Comparison of ENCODE assay signal across 8 mouse cellular contexts in the genomic region with DNA sequence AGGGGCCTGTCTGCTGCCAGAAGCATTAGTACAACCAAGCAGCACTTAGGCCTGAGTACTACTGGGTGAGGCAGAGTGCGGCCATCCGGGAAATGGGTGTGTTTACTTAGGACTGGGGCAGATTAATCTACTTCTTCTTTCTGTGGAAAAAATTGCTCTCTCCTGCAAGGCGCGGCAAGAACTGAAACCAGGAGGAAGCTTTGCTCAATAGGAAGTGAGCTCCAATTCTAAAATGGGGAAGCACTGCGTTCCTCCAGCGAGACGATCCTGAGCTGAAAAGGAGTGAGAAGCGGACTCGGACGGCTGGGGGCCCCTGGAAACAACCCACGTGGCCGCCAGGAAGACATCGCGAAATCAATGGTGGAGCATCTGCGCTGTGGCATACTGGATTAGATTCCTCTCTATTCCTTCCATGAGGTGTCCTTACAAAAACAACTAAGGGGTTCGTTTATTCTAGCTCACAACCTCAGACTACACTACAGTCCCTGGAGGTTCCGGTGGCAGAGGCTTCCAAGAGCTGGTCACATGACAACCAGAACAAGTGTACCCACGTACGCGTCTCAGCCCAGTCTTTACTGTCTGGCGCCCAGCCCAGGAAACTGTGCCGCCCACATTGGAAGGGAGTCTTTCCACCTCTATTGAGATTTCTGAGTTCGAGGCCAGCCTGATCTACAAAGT. TPM values are rescaled to one million over a fixed set of nuclear protein-coding genes. Genes with fewer than 3 reads are reported as not detected.
DNase-seq lines count a peak whose midpoint lies in the region; ATAC-seq and TF ChIP-seq lines count a peak whose summit lies in the region.

No protein-coding gene starts in this region.

- no peak for TF ChIP-seq CTCF in forebrain, postnatal 0 days (IDR thresholded peaks at IDR 0.05; ENCODE audit: low read depth)

- H3K27me3 ChIP-seq in forebrain, postnatal 0 days (ENCODE audit: insufficient read depth, low read length): no peaks in the 10 kb centered on the region; the same call in 1 of the 2 replicates
- H3K27me3 ChIP-seq in forebrain, embryonic 15.5 days: no peaks in the 10 kb centered on the region
- no peaks in the 10 kb centered on the region for H3K27me3 ChIP-seq in heart, embryonic 16.5 days (ENCODE audit: control insufficient read depth, insufficient read depth, low read length)

- no peak overlapping the region for H3K9ac ChIP-seq in forebrain, postnatal 0 days
- H3K9ac ChIP-seq in forebrain, embryonic 15.5 days (replicated peaks): no peak overlapping the region
- no peak overlapping the region for H3K9ac ChIP-seq in heart, embryonic 16.5 days (ENCODE audit: low read length)

- H3K36me3 ChIP-seq in forebrain, postnatal 0 days (ENCODE audit: insufficient read depth): no peaks in the 10 kb centered on the region
- H3K36me3 ChIP-seq in forebrain, embryonic 15.5 days: peaks cover 6% of the 10 kb centered on the region; the same call in 1 of the 2 replicates
- no peaks in the 10 kb centered on the region for H3K36me3 ChIP-seq in heart, embryonic 16.5 days (ENCODE audit: control insufficient read depth, insufficient read depth)

- H3K27ac ChIP-seq in forebrain, postnatal 0 days (ENCODE audit: low read depth, low read length): no peak overlapping the region
- no peak overlapping the region for H3K27ac ChIP-seq in forebrain, embryonic 15.5 days (replicated peaks)
- peak overlapping the region; percentile 70 for H3K27ac ChIP-seq in heart, embryonic 16.5 days (ENCODE audit: low read length)

- H3K4me3 ChIP-seq in forebrain, postnatal 0 days (ENCODE audit: low read depth, low read length): no peak overlapping the region
- H3K4me3 ChIP-seq in forebrain, embryonic 15.5 days: no peak overlapping the region
- H3K4me3 ChIP-seq in heart, embryonic 16.5 days (ENCODE audit: low read length): no peak overlapping the region

- no peaks in the 10 kb centered on the region for H3K4me1 ChIP-seq in forebrain, postnatal 0 days (ENCODE audit: insufficient read depth)
- H3K4me1 ChIP-seq in forebrain, embryonic 15.5 days: no peaks in the 10 kb centered on the region
- peaks cover 9% of the 10 kb centered on the region for H3K4me1 ChIP-seq in heart, embryonic 16.5 days (ENCODE audit: control insufficient read depth, insufficient read depth, low read length)

- peak; percentile 32 for DNase-seq in forebrain, postnatal 0 days
- DNase-seq in brain, adult 2 months (ENCODE audit: low read depth, low spot score): peak; percentile 68
- peak; percentile 44 for DNase-seq in layer of hippocampus, adult 9-10 months (ENCODE audit: low spot score)
- peak; percentile 80 for DNase-seq in lung, postnatal 14 days
- DNase-seq in spleen, postnatal 4 days (ENCODE audit: low spot score in 2 of 2): peak; percentile 58 to 77
- DNase-seq in embryo, embryonic 11 days: no peak

- H3K9me3 ChIP-seq in forebrain, postnatal 0 days (ENCODE audit: low read length): no peaks in the 10 kb centered on the region
- no peaks in the 10 kb centered on the region for H3K9me3 ChIP-seq in forebrain, embryonic 15.5 days
- H3K9me3 ChIP-seq in heart, embryonic 16.5 days (replicated peaks; ENCODE audit: control insufficient read depth, low read length): no peaks in the 10 kb centered on the region

- WGBS in forebrain, postnatal 0 days: 64% methylated on average over 23 of the region's 23 CpGs
- WGBS in forebrain, embryonic 15.5 days: 59% methylated on average over 23 of the region's 23 CpGs
- 45% methylated on average over 23 of the region's 23 CpGs for WGBS in heart, embryonic 16.5 days

- no peak overlapping the region for H3K4me2 ChIP-seq in forebrain, postnatal 0 days (ENCODE audit: low read depth)
- no peak overlapping the region for H3K4me2 ChIP-seq in forebrain, embryonic 15.5 days (replicated peaks)
- peak overlapping the region; percentile 41 for H3K4me2 ChIP-seq in heart, embryonic 16.5 days (ENCODE audit: low read depth, low read length)

- ATAC-seq in forebrain, postnatal 0 days: no peak
- ATAC-seq in forebrain, embryonic 15.5 days (replicated peaks): no peak
- ATAC-seq in heart, embryonic 16.5 days (replicated peaks; ENCODE audit: extremely low read depth, insufficient read depth, low FRiP score): peak; percentile 74

RNA-seq across cellular contexts. Expression of gene Cep19, which starts 14.1 kb away (rescaled TPM):
- total RNA-seq in forebrain, postnatal 0 days (2014; rRNA removed): 43.6 and 51.5 TPM in 2 replicates
- polyA plus RNA-seq in forebrain, postnatal 0 days (2015; fragmentation: Nextera tagmentation; extraction: Ambion mirVana): 61.0 and 64.8 TPM in 2 replicates
- 41.7 and 45.7 TPM in 2 replicates for polyA plus RNA-seq in forebrain, embryonic 15.5 days (2015; fragmentation: Nextera tagmentation; extraction: Ambion mirVana)
- polyA plus RNA-seq in heart, embryonic 16.5 days (2015; fragmentation: Nextera tagmentation; extraction: Ambion mirVana): 21.7 and 26.3 TPM in 2 replicates

RNA-seq across cellular contexts. Expression of gene Pigx, which starts 14.1 kb away (rescaled TPM):
- 71.7 and 102 TPM in 2 replicates for total RNA-seq in forebrain, postnatal 0 days (2014; rRNA removed)
- 113 and 133 TPM in 2 replicates for polyA plus RNA-seq in forebrain, postnatal 0 days (2015; fragmentation: Nextera tagmentation; extraction: Ambion mirVana)
- 130 TPM in 2 replicates for polyA plus RNA-seq in forebrain, embryonic 15.5 days (2015; fragmentation: Nextera tagmentation; extraction: Ambion mirVana)
- 63.6 and 73.0 TPM in 2 replicates for polyA plus RNA-seq in heart, embryonic 16.5 days (2015; fragmentation: Nextera tagmentation; extraction: Ambion mirVana)

RNA-seq across cellular contexts. Expression of gene Pak2, which starts 34.5 kb away (rescaled TPM):
- total RNA-seq in forebrain, postnatal 0 days (2014; rRNA removed): 35.9 and 41.1 TPM in 2 replicates
- 23.3 and 29.4 TPM in 2 replicates for polyA plus RNA-seq in forebrain, postnatal 0 days (2015; fragmentation: Nextera tagmentation; extraction: Ambion mirVana)
- 45.4 and 46.1 TPM in 2 replicates for polyA plus RNA-seq in forebrain, embryonic 15.5 days (2015; fragmentation: Nextera tagmentation; extraction: Ambion mirVana)
- polyA plus RNA-seq in heart, embryonic 16.5 days (2015; fragmentation: Nextera tagmentation; extraction: Ambion mirVana): 23.9 and 26.5 TPM in 2 replicates

RNA-seq across cellular contexts. Expression of gene Nrros, which starts 51.7 kb away (rescaled TPM):
- total RNA-seq in forebrain, postnatal 0 days (2014; rRNA removed): 10.2 and 12.5 TPM in 2 replicates
- polyA plus RNA-seq in forebrain, postnatal 0 days (2015; fragmentation: Nextera tagmentation; extraction: Ambion mirVana): 6.4 and 7.6 TPM in 2 replicates
- 7.8 and 8.2 TPM in 2 replicates for polyA plus RNA-seq in forebrain, embryonic 15.5 days (2015; fragmentation: Nextera tagmentation; extraction: Ambion mirVana)
- 18.1 and 20.5 TPM in 2 replicates for polyA plus RNA-seq in heart, embryonic 16.5 days (2015; fragmentation: Nextera tagmentation; extraction: Ambion mirVana)
